Mouse (Mus musculus): ENCODE measurements around the gene Srprb. TPM values are rescaled to one million over a fixed set of nuclear protein-coding genes. Genes with fewer than 3 reads are reported as not detected.
A peak's percentile ranks its signal among the peaks of the same experiment; 100 is the strongest.

The Srprb gene
- polyA plus RNA-seq, 2 experiments, result 67.4 to 73.0 TPM

DNA sequence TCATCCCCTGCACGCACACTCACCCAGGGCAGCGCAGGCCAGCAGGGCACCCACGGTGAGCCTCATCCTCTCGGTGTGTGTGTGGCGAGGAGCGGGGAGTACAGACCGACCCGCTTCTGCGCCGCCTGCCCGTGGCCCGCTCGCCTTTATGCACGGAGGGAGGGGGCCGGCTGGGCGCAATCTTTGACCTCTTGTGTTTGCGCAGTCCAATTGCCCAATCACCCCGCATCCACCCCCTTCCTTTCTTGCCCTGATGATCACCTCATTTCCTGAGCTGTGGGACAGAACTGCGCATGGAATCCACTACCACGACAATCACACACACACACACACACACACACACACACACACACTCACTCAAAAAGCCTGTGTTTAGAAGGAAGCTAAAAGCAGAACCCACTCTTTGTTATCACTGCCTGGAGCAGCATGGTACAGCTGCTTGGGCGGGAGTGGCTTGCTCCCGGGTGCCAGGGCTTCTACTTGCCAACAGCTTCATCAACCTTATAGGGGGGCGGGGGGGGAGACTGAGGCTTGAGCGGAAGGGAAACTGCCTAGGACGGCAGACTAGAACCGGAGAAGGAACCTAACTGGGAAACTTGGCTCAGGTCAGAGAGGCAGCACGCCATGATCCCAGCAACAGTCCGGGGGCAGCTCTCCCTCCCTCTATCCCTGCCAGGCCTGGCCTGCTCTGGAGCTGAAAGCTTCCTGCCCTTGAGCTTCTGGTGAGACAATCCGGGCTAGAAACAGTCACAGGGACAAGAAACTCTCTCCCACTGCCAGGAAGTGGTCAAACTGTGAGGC lies 28.4 kb upstream of the Srprb start, which contains the start of the genes Gm20425 and Trf:
Gm20425 (minus strand) TSS at position 157 of the 801 bp plus-strand sequence.
Trf (minus strand) TSS at position 294 of the 801 bp plus-strand sequence.
- H3K27ac ChIP-seq (replicated peaks; ENCODE audit: low read depth, low read length), result 0 out of 2 replicates have a peak within 1 kb of the TSS, but pooled peaks have one; percentile 38
- TF ChIP-seq POLR2A (IDR thresholded peaks at IDR 0.05; ENCODE audit: borderline replicate concordance, extremely low read depth, insufficient read depth, insufficient read length), result no peak
- ATAC-seq (ENCODE audit: low FRiP score, low read depth), result no peak
- 56% methylated on average over 23 of the region's 29 CpGs for WGBS
- no peaks in the 10 kb centered on the region for H3K27me3 ChIP-seq (ENCODE audit: control insufficient read depth, insufficient read depth, low read length)
- H3K9me3 ChIP-seq (ENCODE audit: control insufficient read depth, low read length), result no peaks in the 10 kb centered on the region
- H3K9ac ChIP-seq (ENCODE audit: low read depth, low read length, severe bottlenecking), result no peak within 1 kb of the TSS
- H3K4me3 ChIP-seq (replicated peaks; ENCODE audit: low read length), result no peak within 1 kb of the TSS
- H3K36me3 ChIP-seq (ENCODE audit: control insufficient read depth, insufficient read depth, low read length), result no peaks in the 10 kb centered on the region
- H3K4me2 ChIP-seq (replicated peaks; ENCODE audit: low read depth, low read length, severe bottlenecking), result no peak within 1 kb of the TSS
- no peak for DNase-seq (ENCODE audit: low spot score)
- 0 out of 2 replicates have a peak, but pooled peaks cover 3% of the 10 kb centered on the region for H3K4me1 ChIP-seq (ENCODE audit: control insufficient read depth, insufficient read depth, low read length)

DNA sequence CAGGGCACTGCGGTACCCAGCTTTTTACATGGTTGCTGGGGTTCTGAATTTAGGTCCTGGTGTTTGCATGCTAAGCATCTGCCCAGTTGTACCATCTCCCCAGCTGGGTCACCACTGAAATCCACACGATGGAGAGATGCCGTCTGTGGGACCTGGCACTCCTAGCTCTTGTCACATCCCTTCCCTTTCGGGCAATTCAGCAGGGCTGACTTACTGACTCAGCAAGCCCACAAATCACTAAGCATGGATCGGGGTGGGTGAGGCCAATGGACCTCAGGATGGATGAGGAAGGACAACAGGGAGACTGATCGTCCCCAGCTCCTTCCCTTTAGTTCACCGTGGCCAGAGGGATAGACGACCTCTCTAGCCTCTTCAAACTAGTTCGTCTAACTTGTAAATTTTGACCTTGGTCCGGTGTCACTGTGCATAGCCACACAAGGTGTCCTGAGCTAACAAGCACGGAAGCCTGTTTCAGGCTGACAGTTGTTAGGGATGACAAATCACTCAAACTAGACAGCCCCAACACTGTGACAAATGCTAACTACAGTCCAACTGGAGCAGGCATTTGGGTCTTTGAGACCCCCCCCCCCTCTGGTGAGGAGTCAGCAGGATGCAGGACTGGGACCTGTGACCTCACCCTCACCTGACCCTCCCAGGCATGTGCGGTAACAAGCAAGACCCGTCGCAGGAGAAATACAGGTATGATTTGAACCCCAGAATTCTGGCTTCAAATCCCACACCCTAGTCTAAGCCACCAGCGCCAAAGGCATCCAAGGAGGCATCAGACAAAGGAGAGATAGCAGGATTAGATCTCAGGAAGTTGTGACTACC lies 27.3 kb upstream of the Srprb start:
- WGBS, result 78% methylated on average over 15 of the region's 15 CpGs

DNA sequence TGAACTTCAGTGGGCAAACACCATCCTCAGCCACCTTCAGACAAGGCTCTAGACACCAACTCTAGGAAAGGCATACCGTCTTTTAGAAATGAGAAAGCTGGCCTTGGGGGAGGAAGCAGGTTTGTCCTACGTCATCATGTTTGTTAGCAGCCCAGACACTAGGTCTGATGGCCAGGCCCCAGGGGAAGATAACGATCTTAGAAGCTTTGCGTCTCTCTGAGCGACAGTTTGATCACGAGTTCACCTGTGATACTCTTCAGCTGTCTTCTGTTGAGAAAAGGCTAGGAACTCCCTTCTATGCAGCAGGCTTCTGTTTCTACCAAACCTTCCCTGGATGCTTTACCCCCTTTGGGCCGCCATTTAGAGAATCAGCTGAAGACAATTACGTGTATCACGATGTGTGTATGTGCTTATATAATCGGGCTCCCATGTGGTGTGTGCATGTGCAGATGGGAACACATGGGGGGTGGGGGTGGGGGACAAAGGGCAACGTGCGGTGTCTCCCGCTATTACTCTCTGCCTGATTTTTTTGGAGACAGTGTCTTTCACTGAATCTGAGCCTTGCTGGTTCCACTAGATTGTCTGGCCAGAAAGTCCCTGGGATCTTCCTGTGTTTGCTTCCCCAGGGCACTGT lies 26.6 kb upstream of the Srprb start:
- 0 out of 2 replicates have a peak, but pooled peaks cover 3% of the 10 kb centered on the region for H3K4me1 ChIP-seq (ENCODE audit: control insufficient read depth, insufficient read depth, low read length)
- no peaks in the 10 kb centered on the region for H3K27me3 ChIP-seq (ENCODE audit: control insufficient read depth, insufficient read depth, low read length)
- H3K27ac ChIP-seq (replicated peaks; ENCODE audit: low read depth, low read length), result no peak overlapping the region
- H3K4me2 ChIP-seq (replicated peaks; ENCODE audit: low read depth, low read length, severe bottlenecking), result no peak overlapping the region
- 76% methylated on average over 13 of the region's 13 CpGs for WGBS
- no peaks in the 10 kb centered on the region for H3K36me3 ChIP-seq (ENCODE audit: control insufficient read depth, insufficient read depth, low read length)
- DNase-seq (ENCODE audit: low spot score) (no peak), ATAC-seq (ENCODE audit: low FRiP score, low read depth) (no peak)
- TF ChIP-seq POLR2A (IDR thresholded peaks at IDR 0.05; ENCODE audit: borderline replicate concordance, extremely low read depth, insufficient read depth, insufficient read length), result no peak
- H3K4me3 ChIP-seq (replicated peaks; ENCODE audit: low read length), result no peak overlapping the region
- no peaks in the 10 kb centered on the region for H3K9me3 ChIP-seq (ENCODE audit: control insufficient read depth, low read length)
- no peak overlapping the region for H3K9ac ChIP-seq (ENCODE audit: low read depth, low read length, severe bottlenecking)

More for the DNA sequence above, 27.3 kb upstream of the Srprb start:
- no peaks in the 10 kb centered on the region for H3K36me3 ChIP-seq (ENCODE audit: control insufficient read depth, insufficient read depth, low read length)
- no peak overlapping the region for H3K9ac ChIP-seq (ENCODE audit: low read depth, low read length, severe bottlenecking)
- no peak overlapping the region for H3K4me2 ChIP-seq (replicated peaks; ENCODE audit: low read depth, low read length, severe bottlenecking)
- no peak overlapping the region for H3K4me3 ChIP-seq (replicated peaks; ENCODE audit: low read length)
- H3K27ac ChIP-seq (replicated peaks; ENCODE audit: low read depth, low read length), result no peak overlapping the region
- DNase-seq (ENCODE audit: low spot score), result no peak
- no peaks in the 10 kb centered on the region for H3K9me3 ChIP-seq (ENCODE audit: control insufficient read depth, low read length)
- ATAC-seq (ENCODE audit: low FRiP score, low read depth), result no peak
- H3K27me3 ChIP-seq (ENCODE audit: control insufficient read depth, insufficient read depth, low read length), result no peaks in the 10 kb centered on the region
- no peak for TF ChIP-seq POLR2A (IDR thresholded peaks at IDR 0.05; ENCODE audit: borderline replicate concordance, extremely low read depth, insufficient read depth, insufficient read length)
- 0 out of 2 replicates have a peak, but pooled peaks cover 3% of the 10 kb centered on the region for H3K4me1 ChIP-seq (ENCODE audit: control insufficient read depth, insufficient read depth, low read length)

DNA sequence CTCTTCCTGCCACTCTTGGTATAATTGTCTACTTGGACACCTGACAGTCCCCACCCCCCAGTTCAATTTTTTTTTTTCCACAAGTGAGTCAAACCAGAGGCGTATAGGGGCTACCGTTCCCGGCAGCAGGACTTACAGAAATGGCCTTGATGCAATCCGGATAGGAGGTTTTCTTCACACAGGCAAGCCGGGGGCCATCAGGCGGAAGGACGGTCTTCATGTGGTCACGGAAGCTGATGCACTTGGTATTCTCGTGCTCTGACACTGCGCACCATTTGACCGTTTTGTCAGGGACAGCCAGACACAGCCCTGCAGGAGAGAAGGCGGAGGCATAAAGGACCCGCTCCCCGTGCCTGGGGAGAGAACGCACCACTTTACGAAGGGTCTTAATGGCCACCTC lies 25.8 kb upstream of the Srprb start:
- DNase-seq (ENCODE audit: low spot score) (no peak), ATAC-seq (ENCODE audit: low FRiP score, low read depth) (no peak)
- no peaks in the 10 kb centered on the region for H3K9me3 ChIP-seq (ENCODE audit: control insufficient read depth, low read length)
- no peak overlapping the region for H3K4me3 ChIP-seq (replicated peaks; ENCODE audit: low read length)
- H3K27ac ChIP-seq (replicated peaks; ENCODE audit: low read depth, low read length), result no peak overlapping the region
- H3K27me3 ChIP-seq (ENCODE audit: control insufficient read depth, insufficient read depth, low read length), result no peaks in the 10 kb centered on the region
- H3K9ac ChIP-seq (ENCODE audit: low read depth, low read length, severe bottlenecking), result no peak overlapping the region
- no peak for TF ChIP-seq POLR2A (IDR thresholded peaks at IDR 0.05; ENCODE audit: borderline replicate concordance, extremely low read depth, insufficient read depth, insufficient read length)
- 85% methylated on average over 16 of the region's 16 CpGs for WGBS
- no peaks in the 10 kb centered on the region for H3K36me3 ChIP-seq (ENCODE audit: control insufficient read depth, insufficient read depth, low read length)
- H3K4me1 ChIP-seq (ENCODE audit: control insufficient read depth, insufficient read depth, low read length), result 0 out of 2 replicates have a peak, but pooled peaks cover 3% of the 10 kb centered on the region
- no peak overlapping the region for H3K4me2 ChIP-seq (replicated peaks; ENCODE audit: low read depth, low read length, severe bottlenecking)

DNA sequence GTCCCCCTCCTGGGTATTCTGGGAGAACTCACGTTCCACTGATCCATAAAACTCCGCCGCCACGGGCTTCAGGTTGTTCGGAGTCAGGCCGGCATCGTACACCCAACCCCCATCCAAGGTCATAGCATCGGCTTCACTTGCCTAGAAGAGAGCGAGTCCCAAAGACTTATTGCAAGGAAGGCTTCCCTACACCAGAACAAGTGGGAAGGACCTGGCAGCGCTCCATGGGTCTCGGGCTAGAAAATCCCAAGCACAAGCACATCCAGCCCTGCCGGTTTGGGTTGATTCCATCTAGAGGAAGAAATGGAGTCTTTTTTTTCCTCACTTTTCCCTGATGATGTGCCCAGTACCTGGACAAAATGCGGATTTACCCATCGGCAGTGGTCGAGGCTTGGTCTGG lies 24.9 kb upstream of the Srprb start:
- Histone ChIP-seq H3K4me2 (replicated peaks; ENCODE audit: low read depth, low read length, severe bottlenecking) (no peak overlapping the region), H3K9me3 (ENCODE audit: control insufficient read depth, low read length) (no peaks in the 10 kb centered on the region), H3K27ac (replicated peaks; ENCODE audit: low read depth, low read length) (no peak overlapping the region), H3K27me3 (ENCODE audit: control insufficient read depth, insufficient read depth, low read length) (no peaks in the 10 kb centered on the region), H3K4me3 (replicated peaks; ENCODE audit: low read length) (no peak overlapping the region), H3K36me3 (ENCODE audit: control insufficient read depth, insufficient read depth, low read length) (no peaks in the 10 kb centered on the region), H3K9ac (ENCODE audit: low read depth, low read length, severe bottlenecking) (no peak overlapping the region), H3K4me1 (ENCODE audit: control insufficient read depth, insufficient read depth, low read length) (0 out of 2 replicates have a peak, but pooled peaks cover 3% of the 10 kb centered on the region)
- TF ChIP-seq POLR2A (IDR thresholded peaks at IDR 0.05; ENCODE audit: borderline replicate concordance, extremely low read depth, insufficient read depth, insufficient read length), result no peak
- ATAC-seq (ENCODE audit: low FRiP score, low read depth), result no peak
- WGBS, result 88% methylated on average over 15 of the region's 15 CpGs
- DNase-seq (ENCODE audit: low spot score), result no peak

Measured in limb, embryonic 14.5 days (tissue).